Mouse (Mus musculus): Measurements from ENCODE around the gene Fxyd3.

Gene Fxyd3

DNA sequence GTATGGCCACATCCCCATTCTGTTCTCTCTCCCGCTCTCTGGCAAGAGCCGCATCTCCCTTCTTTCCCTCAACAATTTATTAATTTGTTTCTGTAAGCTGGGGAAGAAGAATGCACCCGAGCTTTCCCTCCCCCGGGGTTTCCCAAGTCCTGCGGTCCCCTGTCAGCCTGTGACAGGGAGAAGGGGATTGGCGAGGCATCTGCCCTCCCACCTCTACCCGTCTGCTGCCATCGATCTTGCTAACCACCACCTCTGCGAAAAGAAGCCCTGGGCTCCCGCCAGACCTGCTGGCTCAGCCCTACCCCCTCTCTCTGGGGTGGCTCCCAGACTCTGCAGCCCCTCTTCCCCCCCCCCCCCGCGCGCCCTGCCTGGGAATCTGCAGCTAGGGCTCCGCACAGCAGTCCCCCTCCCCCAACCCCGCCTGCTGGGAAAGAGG lies 26.6 kb downstream of the Fxyd3 start:
- no peak for DNase-seq (ENCODE audit: low spot score)

DNA sequence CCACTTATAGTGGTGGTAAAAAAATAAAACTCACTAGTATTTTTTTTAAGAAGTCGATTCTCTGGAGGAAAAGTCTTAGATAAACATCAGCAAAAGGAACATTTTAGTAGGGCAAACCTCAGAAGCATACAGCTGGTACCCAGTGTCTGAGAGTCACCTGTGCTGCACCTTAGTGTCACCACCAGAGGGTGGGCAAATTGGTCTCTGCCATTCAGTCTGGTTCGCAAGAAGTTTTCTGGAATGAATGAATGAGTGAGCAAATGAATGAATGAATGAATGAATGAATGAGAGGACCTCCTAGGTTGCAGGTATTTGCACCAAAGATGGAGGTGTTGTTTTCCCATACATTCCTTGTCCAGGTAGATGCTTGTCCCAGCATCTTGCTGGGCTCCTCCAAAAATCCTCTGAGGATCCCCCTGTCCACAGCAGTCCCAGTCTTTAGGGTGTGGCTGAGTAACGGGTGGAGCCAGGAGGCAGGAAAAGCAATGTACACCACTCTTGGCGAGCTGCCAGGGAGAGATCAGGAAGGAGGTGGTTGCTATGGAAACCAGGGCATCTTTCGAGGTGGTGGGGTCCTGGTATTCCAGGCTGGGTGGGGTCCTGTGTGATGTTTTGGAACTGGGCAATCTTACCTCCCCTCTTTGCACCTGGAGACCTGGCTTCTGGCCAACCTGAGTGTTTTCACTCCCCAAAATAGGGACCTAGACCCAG lies 27.2 kb downstream of the Fxyd3 start:
- DNase-seq (ENCODE audit: low spot score) = no peak

DNA sequence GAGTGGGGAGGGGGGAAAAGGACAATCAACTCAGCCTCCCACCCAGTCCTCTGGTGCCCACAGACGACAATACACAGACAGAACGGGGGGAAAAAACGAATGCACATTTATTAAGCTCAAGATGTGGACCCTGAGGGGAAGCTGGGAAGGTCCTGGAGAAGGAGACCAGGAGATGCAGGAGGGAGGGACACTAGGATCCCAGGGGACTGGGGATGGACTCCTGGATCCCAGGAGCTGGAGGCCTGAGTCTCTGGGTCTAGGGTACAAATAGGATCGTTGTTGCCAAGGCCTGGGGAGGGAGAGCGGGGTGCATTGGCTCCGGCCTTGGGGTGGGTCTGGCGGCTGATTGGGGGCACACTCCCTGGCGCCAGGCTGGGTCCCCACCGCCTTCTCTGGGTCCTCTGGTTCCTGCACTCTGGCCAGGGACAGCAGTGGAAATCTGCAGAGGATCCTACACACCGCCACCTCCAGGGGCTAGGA lies 34.0 kb downstream of the Fxyd3 start, which contains the start of gene Fxyd5:
Fxyd5 (minus strand) TSS at position 51 of the 480 bp plus-strand sequence.
- no peak for DNase-seq (ENCODE audit: low spot score)

DNA sequence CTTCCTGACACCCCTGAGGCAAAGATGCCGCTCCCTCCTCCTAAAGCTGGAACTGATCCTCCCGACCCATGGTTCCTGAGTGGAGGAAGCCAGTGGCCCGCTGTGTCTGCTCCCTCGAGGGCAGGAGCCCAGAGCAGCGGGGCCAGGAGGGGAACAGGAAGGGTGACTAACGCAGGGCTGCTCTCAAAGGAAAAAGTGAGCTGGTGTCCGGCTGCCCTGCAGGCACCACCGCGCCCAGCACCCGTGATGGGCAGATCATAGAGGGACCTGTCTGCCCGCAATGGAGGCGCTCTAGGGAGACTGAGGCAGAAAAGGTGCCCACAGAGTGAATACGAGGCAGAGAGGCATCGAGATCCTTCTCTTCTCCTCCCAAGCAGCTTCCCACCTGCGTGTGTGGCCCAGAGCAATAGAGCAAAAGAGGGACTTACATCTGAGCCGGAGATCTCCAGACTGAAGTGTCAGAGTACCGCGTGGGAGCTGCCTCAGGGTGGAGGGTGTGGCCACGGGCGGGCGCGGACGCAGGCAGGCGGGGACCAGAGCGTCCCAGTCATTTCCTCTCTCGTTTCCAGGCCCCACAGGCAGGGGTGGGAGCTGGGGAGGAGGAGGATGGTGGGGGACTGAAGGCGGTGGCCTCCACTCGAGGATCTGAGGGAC lies 34.7 kb downstream of the Fxyd3 start:
- DNase-seq (ENCODE audit: low spot score) = peak; percentile 52

DNA sequence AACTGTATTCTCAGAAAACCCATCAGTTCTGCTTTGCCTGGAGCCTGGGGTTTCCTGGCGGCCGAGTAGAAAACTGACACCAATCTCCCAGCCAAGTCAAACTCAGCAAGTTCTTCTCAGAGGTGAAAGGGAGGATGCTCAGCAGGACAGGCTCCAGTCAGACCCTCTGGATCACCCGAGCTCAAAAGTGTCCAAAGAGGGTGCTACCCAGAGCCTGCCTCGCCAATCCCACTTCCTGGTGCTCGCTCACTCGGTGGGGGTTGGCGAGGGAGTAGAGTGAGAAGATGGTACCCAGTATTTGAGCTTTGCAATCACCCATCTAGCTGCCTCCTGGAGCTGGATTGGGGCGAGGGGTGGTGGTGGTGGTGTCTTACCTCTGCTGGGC lies 35.5 kb downstream of the Fxyd3 start:
- no peak for DNase-seq (ENCODE audit: low spot score)

DNA sequence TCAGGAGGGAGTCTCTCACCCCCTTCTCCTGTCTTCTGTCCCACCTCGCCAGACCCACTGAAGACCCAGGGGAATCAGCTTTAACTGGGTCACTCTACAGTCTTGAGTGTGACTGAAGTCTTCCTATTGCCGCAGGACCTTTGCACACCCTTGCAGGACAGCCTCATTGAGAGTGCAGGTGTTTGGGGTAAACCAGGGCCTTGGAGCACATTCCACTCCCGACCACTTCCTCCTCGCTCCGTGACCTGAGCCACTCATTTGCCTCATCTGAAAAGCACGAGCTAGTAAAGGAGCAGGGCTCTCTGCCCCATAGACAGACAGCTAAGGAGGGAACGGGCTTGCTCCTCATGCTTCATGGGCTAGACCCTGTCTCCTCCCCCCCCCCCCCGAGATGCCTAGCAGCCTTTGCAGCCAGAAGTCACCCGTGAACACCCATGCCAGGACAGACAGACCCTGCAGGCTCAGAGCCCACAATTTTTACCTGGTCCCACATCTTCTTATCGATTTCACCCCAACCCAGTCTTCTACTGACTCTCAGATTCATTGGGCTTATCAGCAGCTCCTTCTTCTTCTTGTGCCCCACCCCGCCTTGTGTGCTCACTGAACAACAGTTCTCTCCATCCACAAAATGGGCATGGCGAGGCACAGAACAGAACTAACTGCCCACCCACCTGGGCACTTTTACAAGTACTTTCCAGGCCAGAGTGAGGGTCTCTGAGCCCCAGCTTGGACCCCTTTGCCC lies 36.1 kb downstream of the Fxyd3 start:
- no peak for DNase-seq (ENCODE audit: low spot score)

DNA sequence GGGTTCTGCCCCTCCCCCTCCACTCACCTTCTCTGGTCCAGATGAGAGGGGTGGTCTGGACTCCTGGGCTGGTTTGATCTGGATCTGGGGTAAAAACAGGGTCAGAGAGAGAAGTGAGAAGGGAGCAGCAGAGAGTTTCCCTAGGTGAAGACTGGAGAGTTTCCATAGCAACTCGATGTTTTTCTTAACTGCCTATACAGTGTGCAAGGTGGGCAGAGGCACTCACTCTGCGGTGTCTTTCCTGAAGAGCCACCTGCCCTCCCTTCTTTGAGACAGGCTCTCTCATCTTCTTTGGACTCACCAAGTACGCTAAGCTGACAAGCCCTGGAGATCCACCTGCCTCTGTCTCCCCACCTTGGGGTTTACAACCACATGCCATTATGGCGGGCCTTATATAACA lies 37.5 kb downstream of the Fxyd3 start:
- no peak for DNase-seq (ENCODE audit: low spot score)

DNA sequence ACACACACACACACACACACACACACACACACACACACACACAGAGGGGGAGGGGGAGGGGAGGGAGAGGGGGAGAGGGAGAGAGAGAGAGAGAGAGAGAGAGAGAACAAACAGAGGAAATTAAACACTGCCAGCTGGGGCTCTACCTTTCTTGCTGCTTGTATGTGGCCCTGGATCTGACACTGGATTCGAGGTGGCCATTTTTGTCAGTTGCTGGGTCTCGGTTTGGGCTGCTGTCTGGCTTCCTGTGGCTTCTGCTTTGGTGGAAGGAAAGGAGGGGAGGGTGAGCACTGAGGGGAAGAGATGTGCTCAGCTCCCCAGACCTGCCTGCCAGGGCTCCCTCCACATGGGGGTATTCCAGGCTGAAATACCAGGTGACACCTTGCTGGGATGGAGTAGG lies 38.8 kb downstream of the Fxyd3 start:
- DNase-seq (ENCODE audit: low spot score) = no peak

DNA sequence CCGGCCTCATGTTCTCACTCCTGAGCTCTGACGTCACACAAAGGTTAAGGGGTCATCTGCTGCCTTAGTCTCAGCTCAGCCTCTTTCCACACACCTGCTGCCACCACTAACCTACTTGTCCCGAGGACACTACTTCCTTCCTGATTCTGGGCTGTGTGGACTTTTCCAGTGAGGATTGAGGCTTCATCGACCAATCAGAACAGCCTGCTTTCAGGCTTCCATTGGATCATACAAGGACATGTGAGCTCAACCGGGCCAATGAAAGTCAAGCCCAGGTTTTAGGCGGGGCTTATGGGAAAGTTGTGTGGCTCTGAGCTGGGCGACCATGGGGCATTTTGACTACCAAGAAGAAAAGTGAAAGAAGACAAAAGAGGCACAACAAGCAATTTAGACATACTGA lies 39.6 kb downstream of the Fxyd3 start:
- DNase-seq (ENCODE audit: low spot score) = no peak

DNA sequence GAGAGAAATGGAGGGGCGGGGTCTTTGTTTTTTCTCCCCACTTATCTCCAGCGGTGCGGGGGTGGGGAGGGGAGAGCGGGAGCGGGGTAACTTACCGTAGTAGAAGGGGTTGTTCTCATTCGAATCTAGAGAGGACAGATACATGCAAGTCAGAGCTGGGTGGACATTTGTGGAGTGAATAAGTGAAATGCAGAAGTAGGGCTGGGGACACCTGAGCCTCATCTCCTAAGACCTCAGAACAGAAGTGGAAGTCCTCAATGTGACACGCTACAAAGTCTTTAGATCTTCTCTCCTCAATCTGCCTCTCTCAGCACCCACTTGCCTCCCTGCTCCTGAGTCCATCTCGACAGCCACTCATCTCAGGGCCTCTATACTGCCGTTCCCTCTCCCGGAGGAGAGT lies 41.2 kb downstream of the Fxyd3 start:
- no peak for DNase-seq (ENCODE audit: low spot score)

DNA sequence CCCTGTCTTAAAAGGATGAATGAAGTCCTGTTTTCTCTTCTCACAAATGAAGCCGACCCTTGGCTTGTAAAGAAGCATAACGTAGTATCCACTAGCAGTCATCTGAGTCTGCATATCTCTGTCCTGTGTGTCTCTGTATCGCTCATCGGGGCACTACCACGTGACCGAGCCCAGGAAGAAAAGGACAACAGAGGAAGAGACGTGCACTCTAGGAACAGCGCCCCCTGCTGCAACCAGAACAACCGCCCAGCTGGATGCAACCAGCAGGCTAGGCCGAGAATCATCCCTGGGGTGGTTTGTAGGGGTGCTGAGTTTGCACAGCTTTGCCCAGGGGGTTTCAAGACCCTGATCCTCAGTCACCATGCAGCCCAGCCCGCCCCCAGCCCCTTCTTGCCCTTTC lies 41.7 kb downstream of the Fxyd3 start:
- no peak for DNase-seq (ENCODE audit: low spot score)

DNA sequence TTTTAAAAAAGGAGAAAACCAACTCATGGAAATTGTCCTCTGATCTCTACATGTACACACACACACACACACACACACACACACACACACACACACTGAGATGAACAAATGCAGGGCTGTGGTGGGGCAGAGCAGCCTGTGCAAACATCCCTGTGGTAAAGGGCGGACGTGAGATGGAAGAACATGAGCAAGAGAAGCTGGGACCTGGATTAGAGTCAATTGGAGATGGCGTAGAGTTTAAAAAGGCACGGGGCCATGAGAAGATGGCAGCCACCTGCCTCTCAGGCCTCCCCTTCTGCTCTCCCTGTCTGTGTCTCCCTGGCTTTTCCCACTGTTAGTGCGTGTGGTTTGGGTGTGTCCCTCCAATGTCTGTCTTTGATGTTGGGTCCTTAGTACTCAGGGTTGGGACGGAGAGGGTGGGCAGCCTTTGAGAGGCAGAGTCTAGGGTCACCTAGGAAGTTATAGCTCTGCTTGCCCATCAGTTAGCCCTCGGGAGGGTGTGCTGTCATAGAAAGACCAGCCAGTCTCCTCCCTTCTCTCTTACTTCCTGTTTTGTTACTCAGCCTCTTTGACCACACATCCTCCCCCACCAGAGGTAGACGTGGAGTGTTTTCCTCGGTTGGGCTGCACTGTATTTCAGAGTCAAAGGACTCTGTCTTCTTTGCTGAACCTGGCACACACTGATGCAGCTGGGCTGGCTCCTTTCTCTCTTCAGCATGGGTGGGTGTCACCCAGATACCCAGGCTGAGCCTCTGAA lies 42.9 kb downstream of the Fxyd3 start:
- DNase-seq (ENCODE audit: low spot score) = no peak

DNA sequence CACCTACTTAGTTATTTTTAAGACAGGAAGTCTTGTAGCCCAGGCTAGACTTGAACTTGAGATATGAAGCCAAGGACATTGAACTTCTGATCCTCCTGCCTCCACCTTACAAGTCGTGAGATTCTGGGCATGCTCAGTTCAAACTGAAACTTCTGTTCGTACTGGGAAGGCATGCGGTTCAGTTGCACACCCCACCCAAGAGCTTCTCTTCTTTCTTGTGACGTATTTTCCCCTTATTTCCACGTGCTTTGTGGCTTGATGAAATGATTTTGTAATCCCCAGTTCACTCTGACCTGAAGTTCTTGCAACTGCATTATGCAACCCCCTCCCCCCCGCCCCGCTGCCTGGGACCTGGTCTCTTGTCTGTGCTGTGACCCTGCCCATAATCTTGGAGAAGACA lies 44.8 kb downstream of the Fxyd3 start:
- no peak for DNase-seq (ENCODE audit: low spot score)

DNA sequence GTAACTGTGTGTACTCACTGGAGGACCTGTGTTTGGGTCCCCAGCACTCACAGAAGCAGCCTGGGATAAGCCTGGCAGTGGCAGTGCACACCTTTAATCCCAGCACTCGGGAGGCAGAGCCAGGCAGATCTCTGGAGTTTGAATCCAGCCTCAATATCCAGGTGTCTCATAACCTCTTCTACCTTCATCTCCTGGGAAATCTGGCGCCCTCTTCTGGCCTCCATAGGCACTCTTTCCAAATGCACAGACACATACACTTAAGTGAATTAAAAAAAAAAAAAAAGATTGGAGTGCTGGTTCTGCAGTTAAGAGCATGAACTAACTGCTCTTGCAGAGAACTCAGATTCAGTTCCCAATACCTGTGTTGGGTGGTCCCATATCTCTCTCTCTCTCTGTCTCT lies 45.8 kb downstream of the Fxyd3 start:
- DNase-seq (ENCODE audit: low spot score) = no peak

DNA sequence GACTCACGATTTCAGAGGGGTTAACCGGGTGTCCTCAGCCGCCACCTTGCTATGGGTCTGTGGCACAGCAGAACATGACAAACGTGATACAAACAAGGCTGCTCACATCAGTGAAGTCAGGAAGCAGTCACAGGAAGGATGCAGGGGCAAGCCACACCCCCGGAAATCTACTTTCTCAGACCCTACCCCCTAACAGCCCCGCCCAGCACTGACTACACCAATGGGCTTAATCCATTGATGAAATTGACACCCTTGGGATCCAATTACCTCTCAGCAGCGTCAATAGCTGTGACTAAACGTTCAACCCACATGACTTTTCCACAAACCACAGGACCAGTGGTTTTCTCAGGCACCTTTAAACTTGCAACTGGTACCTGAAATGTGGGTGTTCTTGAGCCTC lies 47.9 kb downstream of the Fxyd3 start:
- no peak for DNase-seq (ENCODE audit: low spot score)
